Mouse (Mus musculus) CH12F3 (cell line): ENCODE measurements around the gene Gm10837.

Experiments used
- in situ Hi-C: fragments of 300-500 bp; cut with MboI; formaldehyde crosslinking; loops from 2 replicates; pipeline ENCODE4 v1.14.3; 2020; ENCODE audit warnings: low sequenced_read_pairs

The Gm10837 gene

GRCm38 (mm10) chr14:122464351-122464762, 26.0 kb upstream of the Gm10837 start:
- in situ Hi-C loops: no loop called here

GRCm38 (mm10) chr14:122464763-122465741, 25.3 kb upstream of the Gm10837 start, which contains the start of gene Zic5:
Gene Zic5 (minus strand): TSS chr14:122465677.
- in situ Hi-C loops: no loop called here

- in situ Hi-C loops: no loop called here
Observed at GRCm38 (mm10) chr14:122465931-122466490, 24.4 kb upstream of the Gm10837 start.

- in situ Hi-C loops: no loop called here
Observed at GRCm38 (mm10) chr14:122466756-122467362, 23.5 kb upstream of the Gm10837 start.

GRCm38 (mm10) chr14:122467926-122468841, 22.2 kb upstream of the Gm10837 start:
- in situ Hi-C loops: no loop called here

GRCm38 (mm10) chr14:122468971-122469755, 21.2 kb upstream of the Gm10837 start:
- in situ Hi-C loops: no loop called here

GRCm38 (mm10) chr14:122471449-122472085, 18.8 kb upstream of the Gm10837 start:
- in situ Hi-C loops: no loop called here

- in situ Hi-C loops: no loop called here
Observed at GRCm38 (mm10) chr14:122472161-122472560, 18.2 kb upstream of the Gm10837 start.

GRCm38 (mm10) chr14:122472647-122473046, 17.7 kb upstream of the Gm10837 start:
- in situ Hi-C loops: no loop called here

- in situ Hi-C loops: no loop called here
Observed at GRCm38 (mm10) chr14:122473211-122473751, 17.1 kb upstream of the Gm10837 start.

GRCm38 (mm10) chr14:122474041-122474890, 16.1 kb upstream of the Gm10837 start:
- in situ Hi-C loops: no loop called here

GRCm38 (mm10) chr14:122474891-122475556, 15.4 kb upstream of the Gm10837 start, which contains the start of gene Zic2:
Gene Zic2 (plus strand): TSS chr14:122475435.
- in situ Hi-C loops: no loop called here

- in situ Hi-C loops: no loop called here
Observed at GRCm38 (mm10) chr14:122475557-122476040, 14.8 kb upstream of the Gm10837 start.

- in situ Hi-C loops: no loop called here
Observed at GRCm38 (mm10) chr14:122476041-122476821, 14.2 kb upstream of the Gm10837 start.

GRCm38 (mm10) chr14:122476822-122477215, 13.6 kb upstream of the Gm10837 start:
- in situ Hi-C loops: no loop called here

GRCm38 (mm10) chr14:122477261-122477671, 13.1 kb upstream of the Gm10837 start:
- in situ Hi-C loops: no loop called here
